Mouse (Mus musculus): ENCODE measurements at regions not wholly inside any gene's neighbourhood (a gene's known extent, or its start where the extent isn't known, plus 50 kb on each side); places are given as distances from the start of the nearest gene placed in this dataset.

GRCm38 (mm10) chr12:70523379-70523778 is 70.5 kb downstream of the Tmx1 start:
- DNase-seq (ENCODE audit: low spot score in 2 of 2): no peak

- no peak for DNase-seq (ENCODE audit: low spot score in 2 of 2)
These were observed 71.8 kb downstream of the Tmx1 start for GRCm38 (mm10) chr12:70524703-70525102.

- no peak for DNase-seq (ENCODE audit: low spot score in 2 of 2)
These were observed 78.8 kb downstream of the Tmx1 start for GRCm38 (mm10) chr12:70531661-70532060.

- DNase-seq (ENCODE audit: low spot score in 2 of 2): no peak
These were observed 79.3 kb downstream of the Tmx1 start for GRCm38 (mm10) chr12:70532225-70532624.

GRCm38 (mm10) chr12:70532843-70533242 is 79.9 kb downstream of the Tmx1 start:
- DNase-seq (ENCODE audit: low spot score in 2 of 2): no peak

- DNase-seq (ENCODE audit: low spot score in 2 of 2): no peak
These were observed 80.6 kb downstream of the Tmx1 start for GRCm38 (mm10) chr12:70533375-70533935.

- DNase-seq (ENCODE audit: low spot score in 2 of 2): no peak
These were observed 86.2 kb downstream of the Tmx1 start for GRCm38 (mm10) chr12:70539124-70539523.

GRCm38 (mm10) chr12:70539856-70540255 is 87.0 kb downstream of the Tmx1 start:
- no peak for DNase-seq (ENCODE audit: low spot score in 2 of 2)

- no peak for DNase-seq (ENCODE audit: low spot score in 2 of 2)
These were observed 88.5 kb downstream of the Tmx1 start for GRCm38 (mm10) chr12:70541432-70541831.

- no peak for DNase-seq (ENCODE audit: low spot score in 2 of 2)
These were observed 90.4 kb downstream of the Tmx1 start for GRCm38 (mm10) chr12:70543299-70543698.

GRCm38 (mm10) chr12:70544326-70544725 is 91.4 kb downstream of the Tmx1 start:
- DNase-seq (ENCODE audit: low spot score in 2 of 2): no peak

- DNase-seq (ENCODE audit: low spot score in 2 of 2): peak; percentile 37
These were observed 92.1 kb downstream of the Tmx1 start for GRCm38 (mm10) chr12:70544850-70545510.

- DNase-seq (ENCODE audit: low spot score in 2 of 2): no peak
These were observed 94.3 kb downstream of the Tmx1 start for GRCm38 (mm10) chr12:70547199-70547598.

GRCm38 (mm10) chr12:70549296-70549695 is 96.4 kb downstream of the Tmx1 start:
- no peak for DNase-seq (ENCODE audit: low spot score in 2 of 2)

- no peak for DNase-seq (ENCODE audit: low spot score in 2 of 2)
These were observed 101.0 kb downstream of the Tmx1 start for GRCm38 (mm10) chr12:70553866-70554265.

GRCm38 (mm10) chr12:70554586-70554985 is 101.7 kb downstream of the Tmx1 start:
- DNase-seq (ENCODE audit: low spot score in 2 of 2): no peak

- no peak for DNase-seq (ENCODE audit: low spot score in 2 of 2)
These were observed 102.8 kb downstream of the Tmx1 start for GRCm38 (mm10) chr12:70555723-70556122.

- no peak for DNase-seq (ENCODE audit: low spot score in 2 of 2)
These were observed 103.9 kb downstream of the Tmx1 start for GRCm38 (mm10) chr12:70556820-70557219.

- DNase-seq (ENCODE audit: low spot score in 2 of 2): no peak
These were observed 110.6 kb downstream of the Tmx1 start for GRCm38 (mm10) chr12:70563446-70563845.

GRCm38 (mm10) chr12:70575665-70576064 is 122.8 kb downstream of the Tmx1 start:
- DNase-seq (ENCODE audit: low spot score in 2 of 2): no peak

GRCm38 (mm10) chr12:70577769-70578168 is 124.9 kb downstream of the Tmx1 start:
- no peak for DNase-seq (ENCODE audit: low spot score in 2 of 2)

- DNase-seq (ENCODE audit: low spot score in 2 of 2): no peak
These were observed 126.5 kb downstream of the Tmx1 start for GRCm38 (mm10) chr12:70579328-70579905.

GRCm38 (mm10) chr12:70586181-70586580 is 133.3 kb downstream of the Tmx1 start:
- DNase-seq (ENCODE audit: low spot score in 2 of 2): no peak

Data from frontal cortex, postnatal 36 days (tissue).